Mouse (Mus musculus) midbrain, embryonic 10.5 days (tissue): ENCODE data around the gene Glt1d1. TPM values are rescaled to one million over a fixed set of nuclear protein-coding genes. Genes with fewer than 3 reads are reported as not detected.

Experiments used
- DNase-seq: peaks from one replicate; pipeline ENCODE4 v3.0.0-alpha.2; 2017; ENCODE audit warnings: low spot score
- H3K27ac ChIP-seq: fragments of 300-500 bp; sonication (generic); replicated peaks from 2 replicates; pipeline ENCODE4 v1.5.1; 2016; ENCODE audit warnings: mild to moderate bottlenecking
- H3K27me3 ChIP-seq: fragments of 300-500 bp; sonication (generic); 2 replicates; pipeline ENCODE4 v1.6.1; 2016; ENCODE audit warnings: low read depth, mild to moderate bottlenecking; ENCODE audit not compliant: poor library complexity, severe bottlenecking
- H3K36me3 ChIP-seq: fragments of 300-500 bp; sonication (generic); 2 replicates; pipeline ENCODE4 v1.6.1; 2016; ENCODE audit warnings: mild to moderate bottlenecking, moderate library complexity
- H3K4me1 ChIP-seq: fragments of 300-500 bp; sonication (generic); 2 replicates; pipeline ENCODE4 v1.6.1; 2016
- H3K4me3 ChIP-seq: fragments of 300-500 bp; sonication (generic); 2 replicates; pipeline ENCODE4 v1.5.1; 2016; ENCODE audit warnings: mild to moderate bottlenecking, moderate library complexity
- H3K9me3 ChIP-seq: fragments of 300-500 bp; sonication (generic); replicated peaks from 2 replicates; pipeline ENCODE4 v1.6.1; 2016; ENCODE audit warnings: mild to moderate bottlenecking
- WGBS: fragments of 180-500 bp; shearing (Covaris S2); methylation state at CpG from one replicate; pipeline ENCODE4 v1.1.7; 2016; 5-methylcytosine and 5-hydroxymethylcytosine counted together
- polyA plus RNA-seq: library from polyadenylated mRNA; unstranded; fragments of >200 nt; fragmentation: Nextera tagmentation; extraction: Ambion mirVana; gene quantifications from 2 replicates; pipeline ENCODE4 v1.2.1, GENCODE M21; 2016

Gene Glt1d1
- polyA plus RNA-seq, result 1.3 and 1.4 TPM in 2 replicates

DNA sequence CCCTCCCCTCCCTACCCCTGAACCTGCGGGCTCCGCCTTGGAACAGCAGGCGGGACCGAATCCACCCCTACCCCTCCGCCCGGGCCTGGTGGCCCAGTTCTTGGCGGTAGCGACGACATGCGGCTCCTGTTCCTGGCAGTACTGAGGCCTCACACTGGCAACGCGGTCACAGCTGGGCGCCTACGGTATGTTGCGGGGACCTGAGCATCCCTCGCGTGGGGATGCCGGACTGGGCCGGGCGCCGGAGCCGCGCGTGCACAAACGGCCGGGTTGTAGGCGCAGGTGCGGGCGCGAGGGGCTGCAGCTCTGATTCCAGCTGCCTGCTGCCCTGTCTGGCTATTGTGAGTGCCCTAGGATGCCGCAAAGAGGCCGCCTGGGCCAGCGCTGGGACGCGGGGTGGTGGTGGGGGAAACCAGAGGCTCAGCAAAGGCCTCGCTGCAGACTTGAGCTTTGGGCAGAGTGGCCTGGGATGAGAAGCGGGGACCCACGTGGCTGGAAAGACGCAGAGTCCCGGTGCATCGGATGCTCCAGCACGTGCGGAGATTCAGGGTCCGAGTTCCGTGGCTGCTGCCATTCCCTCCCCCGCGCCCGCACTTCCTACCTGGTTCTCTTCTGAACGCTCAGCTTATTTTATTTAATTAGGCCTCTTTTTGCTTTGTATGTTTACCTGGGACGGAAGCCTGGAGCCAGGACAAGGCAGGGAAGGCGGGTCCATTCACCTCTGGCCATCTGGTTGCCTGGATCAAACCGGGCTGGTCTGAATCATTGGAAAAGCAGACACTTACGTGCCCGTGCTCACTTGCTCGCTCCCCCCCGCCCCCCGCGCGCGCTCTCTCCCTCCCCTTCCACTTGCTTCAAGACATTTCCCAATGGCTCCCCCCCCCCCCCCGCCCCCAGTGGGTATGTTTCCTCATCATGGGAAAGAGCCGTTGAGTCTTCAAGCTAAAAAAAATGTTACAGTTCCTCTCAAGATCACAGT is at the start of gene Glt1d1, which contains the start of gene Slc15a4:
Gene Glt1d1, plus strand, starts transcription at position 96 of the 979 bp plus-strand sequence.
Gene Slc15a4, minus strand, starts transcription at position 731 of the 979 bp plus-strand sequence.
- under 1% methylated on average over 61 of the region's 62 CpGs for WGBS
- no peaks in the 10 kb centered on the region for H3K9me3 ChIP-seq
- peak within 1 kb of the TSS; percentile 84 for H3K27ac ChIP-seq
- H3K36me3 ChIP-seq, result no peaks in the 10 kb centered on the region
- peak; percentile 67 for DNase-seq
- H3K27me3 ChIP-seq, result peaks cover 27% of the 10 kb centered on the region
- H3K4me1 ChIP-seq, result peaks cover 20% of the 10 kb centered on the region
- peak within 1 kb of the TSS; percentile 63 for H3K4me3 ChIP-seq

DNA sequence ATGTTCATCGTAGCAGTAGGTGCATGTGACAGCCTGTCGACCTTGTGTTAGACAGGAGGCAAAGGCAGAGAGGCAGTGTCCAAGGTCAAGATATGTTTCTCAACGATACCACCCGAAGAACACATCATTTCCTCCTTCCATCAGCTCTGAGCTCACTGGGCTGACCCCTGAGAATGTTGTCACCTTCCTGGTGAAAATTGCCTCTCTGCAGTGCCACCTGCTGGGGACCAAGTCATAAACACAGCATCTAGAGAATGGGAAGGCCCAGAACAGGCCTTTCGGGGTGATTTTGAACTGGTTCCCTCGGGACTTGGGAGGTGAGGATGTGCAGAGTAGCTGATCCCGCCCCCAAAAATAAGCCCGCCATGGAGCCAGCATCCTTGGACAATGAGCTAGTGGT is 48.4 kb upstream of the Glt1d1 start:
- no peak for DNase-seq
- H3K27me3 ChIP-seq, result no peaks in the 10 kb centered on the region
- WGBS, result 84% methylated on average over 8 of the region's 8 CpGs

DNA sequence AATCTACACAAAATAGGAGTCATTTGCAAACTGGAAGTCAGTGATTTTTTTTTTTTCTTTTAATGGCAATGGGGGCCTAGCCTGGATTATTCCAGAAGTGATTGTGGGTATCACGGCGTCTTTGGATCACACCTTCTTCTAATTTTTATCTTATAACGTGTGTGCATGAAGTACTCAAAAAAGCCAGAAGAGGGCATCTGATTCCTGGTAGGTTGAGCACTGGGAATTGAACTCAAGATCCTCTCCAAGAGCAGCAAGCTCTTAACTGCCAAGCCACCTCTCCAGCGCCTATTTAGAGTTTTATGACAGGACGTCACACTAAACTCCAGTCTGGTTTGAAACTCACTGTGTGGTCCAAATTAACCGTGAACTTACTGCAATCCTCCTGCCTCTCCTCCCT is 44.2 kb upstream of the Glt1d1 start:
- no peak for DNase-seq
- 79% methylated on average over 6 of the region's 6 CpGs for WGBS
- Histone ChIP-seq H3K9me3 (0 out of 2 replicates have a peak, but pooled peaks cover 5% of the 10 kb centered on the region), H3K36me3 (peaks cover 33% of the 10 kb centered on the region), H3K4me1 (no peaks in the 10 kb centered on the region), H3K27ac (no peak overlapping the region), H3K4me3 (no peak overlapping the region), H3K27me3 (no peaks in the 10 kb centered on the region)

More for the DNA sequence above, 48.4 kb upstream of the Glt1d1 start:
- H3K9me3 ChIP-seq, result 0 out of 2 replicates have a peak, but pooled peaks cover 5% of the 10 kb centered on the region
- peaks cover 5% of the 10 kb centered on the region; the same call in 1 of the 2 replicates for H3K36me3 ChIP-seq
- H3K4me3 ChIP-seq, result no peak overlapping the region
- peaks cover 5% of the 10 kb centered on the region; the same call in 1 of the 2 replicates for H3K4me1 ChIP-seq
- no peak overlapping the region for H3K27ac ChIP-seq

DNA sequence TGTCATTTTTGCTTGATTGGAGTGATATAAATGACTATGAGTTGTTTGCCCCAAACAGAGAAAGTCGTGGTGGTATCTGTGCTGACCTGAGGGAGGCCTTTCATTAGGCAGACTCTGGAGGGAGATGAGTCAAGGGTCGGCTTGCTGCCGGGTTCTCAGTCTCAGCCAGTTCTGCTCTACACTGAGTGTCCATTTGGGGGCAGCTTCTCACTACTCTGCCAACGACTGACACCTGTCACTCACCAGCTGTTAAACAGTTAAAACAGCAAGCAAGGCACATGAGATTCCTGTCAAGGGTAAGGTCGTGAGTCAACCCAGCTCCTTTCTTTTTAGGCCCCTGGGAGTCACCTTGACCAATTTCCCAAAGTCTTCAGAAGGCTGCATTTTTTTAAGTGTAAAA is 39.7 kb upstream of the Glt1d1 start:
- H3K4me3 ChIP-seq, result no peak overlapping the region
- H3K27me3 ChIP-seq, result no peaks in the 10 kb centered on the region
- H3K9me3 ChIP-seq, result no peaks in the 10 kb centered on the region
- no peaks in the 10 kb centered on the region for H3K4me1 ChIP-seq
- no peak overlapping the region for H3K27ac ChIP-seq
- H3K36me3 ChIP-seq, result peaks cover 73% of the 10 kb centered on the region
- 67% methylated on average over 5 of the region's 5 CpGs for WGBS
- DNase-seq, result no peak

DNA sequence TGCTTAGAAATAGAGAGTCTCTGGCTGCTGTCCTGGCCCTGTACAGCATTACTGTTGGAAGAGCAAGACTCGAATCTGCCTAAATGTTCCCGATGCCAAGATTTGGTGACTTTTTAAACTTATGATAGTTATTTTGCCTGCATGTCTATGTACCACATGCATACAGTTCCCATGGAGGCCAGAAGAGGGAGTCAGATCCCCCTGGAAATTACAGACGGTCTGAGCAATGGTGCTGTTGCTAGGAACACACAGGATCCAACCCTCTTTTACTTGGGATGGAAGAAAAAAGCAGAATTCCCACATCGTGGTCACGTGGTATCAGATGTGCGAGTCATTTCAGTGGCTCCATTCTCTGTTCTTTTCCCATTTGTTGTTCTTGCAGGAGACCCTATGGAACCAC is 39.2 kb upstream of the Glt1d1 start:
- H3K4me1 ChIP-seq, result no peaks in the 10 kb centered on the region
- no peaks in the 10 kb centered on the region for H3K27me3 ChIP-seq
- H3K27ac ChIP-seq, result no peak overlapping the region
- DNase-seq, result no peak
- 83% methylated on average over 6 of the region's 6 CpGs for WGBS
- H3K4me3 ChIP-seq, result no peak overlapping the region
- H3K9me3 ChIP-seq, result no peaks in the 10 kb centered on the region
- H3K36me3 ChIP-seq, result peaks cover 78% of the 10 kb centered on the region

DNA sequence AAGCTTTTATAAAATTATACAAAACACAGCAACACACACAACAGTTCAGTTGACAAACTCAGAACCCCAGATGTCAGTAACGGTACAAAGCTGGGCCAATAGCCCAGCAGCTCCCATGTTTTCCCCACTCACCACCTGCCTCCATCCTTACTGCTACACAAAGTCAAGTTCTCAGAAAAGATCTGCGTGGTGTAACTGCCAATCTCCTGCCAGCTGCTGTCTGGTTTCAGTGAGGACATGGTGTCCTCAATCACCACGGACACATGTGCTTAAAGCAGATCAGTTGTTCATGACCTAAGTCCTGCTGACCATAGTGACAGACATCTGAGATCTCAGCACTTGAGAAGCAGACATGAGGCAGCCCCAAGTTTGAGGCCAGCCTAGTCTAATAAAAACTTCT is 36.4 kb upstream of the Glt1d1 start:
- H3K4me3 ChIP-seq, result no peak overlapping the region

DNA sequence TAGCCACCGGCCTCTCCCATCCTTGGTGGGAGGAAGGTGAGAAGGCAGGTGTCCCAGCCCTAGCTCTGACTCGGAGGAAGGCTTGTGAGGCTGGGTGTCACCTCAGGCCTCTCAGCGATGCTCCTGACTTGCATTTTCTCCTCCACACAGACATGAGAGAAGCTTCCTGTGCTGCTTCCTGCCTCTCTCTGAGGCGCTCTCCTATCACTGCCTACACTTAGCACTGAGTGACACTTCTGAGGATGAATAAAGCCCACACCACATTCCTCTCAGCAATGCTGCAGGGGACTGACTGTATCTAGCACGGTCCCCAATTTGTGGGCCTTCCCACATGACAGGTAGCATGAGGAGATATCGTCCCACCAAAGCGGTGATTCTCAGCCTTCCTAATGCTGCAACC is 35.2 kb upstream of the Glt1d1 start:
- no peaks in the 10 kb centered on the region for H3K9me3 ChIP-seq
- no peak overlapping the region for H3K27ac ChIP-seq
- H3K4me1 ChIP-seq, result no peaks in the 10 kb centered on the region
- H3K36me3 ChIP-seq, result peaks cover 99% of the 10 kb centered on the region
- H3K4me3 ChIP-seq, result no peak overlapping the region
- H3K27me3 ChIP-seq, result no peaks in the 10 kb centered on the region
- no peak for DNase-seq
- 92% methylated on average over 7 of the region's 7 CpGs for WGBS

More for the DNA sequence above, 36.4 kb upstream of the Glt1d1 start:
- H3K27me3 ChIP-seq, result no peaks in the 10 kb centered on the region
- no peaks in the 10 kb centered on the region for H3K9me3 ChIP-seq
- no peaks in the 10 kb centered on the region for H3K4me1 ChIP-seq
- WGBS, result 94% methylated on average over 3 of the region's 3 CpGs
- H3K27ac ChIP-seq, result no peak overlapping the region
- DNase-seq, result no peak
- H3K36me3 ChIP-seq, result peaks cover 96% of the 10 kb centered on the region

DNA sequence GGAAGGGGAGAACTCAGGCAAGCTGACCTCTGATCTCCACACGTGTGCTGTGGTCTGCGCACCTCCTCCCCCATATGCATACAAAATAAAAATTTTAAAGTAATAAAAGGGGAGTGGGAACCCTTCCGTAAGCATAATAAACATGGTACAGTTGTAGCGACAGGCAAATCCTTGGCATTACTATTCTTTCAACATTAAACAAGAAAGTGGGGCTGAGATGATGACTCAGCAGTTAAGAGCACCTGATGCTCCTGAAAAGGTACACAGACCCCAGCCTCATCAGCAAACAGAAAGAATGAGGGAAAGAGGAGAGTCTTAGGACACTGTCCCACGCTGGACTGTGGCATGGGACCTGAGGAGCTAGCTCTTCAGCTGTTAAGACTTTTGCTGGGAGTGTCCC is 29.1 kb upstream of the Glt1d1 start:
- Histone ChIP-seq H3K4me3 (no peak overlapping the region), H3K36me3 (peaks cover 99% of the 10 kb centered on the region), H3K27ac (no peak overlapping the region), H3K9me3 (no peaks in the 10 kb centered on the region), H3K4me1 (no peaks in the 10 kb centered on the region), H3K27me3 (no peaks in the 10 kb centered on the region)
- 93% methylated on average over 5 of the region's 5 CpGs for WGBS
- DNase-seq, result no peak

DNA sequence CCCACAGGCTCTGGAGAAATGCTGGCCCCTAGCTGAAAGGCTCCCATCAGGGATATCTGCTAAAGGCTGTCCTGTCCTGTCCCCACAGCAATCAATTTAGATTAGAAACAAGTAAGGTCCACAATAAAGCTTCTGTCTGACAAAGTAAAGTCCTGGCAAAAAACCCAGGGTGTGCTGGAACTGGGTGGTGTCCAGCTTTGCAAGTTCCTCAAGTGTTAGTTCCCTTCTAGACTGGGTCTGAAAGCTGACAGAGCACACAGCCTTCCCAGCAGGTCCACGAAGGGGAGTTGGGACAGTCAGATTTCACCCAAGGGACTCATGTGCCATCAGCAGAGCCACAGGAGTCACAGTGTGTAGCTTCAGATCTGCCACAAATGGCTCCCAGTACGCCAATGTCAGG is 24.6 kb upstream of the Glt1d1 start:
- Histone ChIP-seq H3K36me3 (peaks cover 68% of the 10 kb centered on the region), H3K9me3 (no peaks in the 10 kb centered on the region), H3K27me3 (no peaks in the 10 kb centered on the region), H3K4me3 (no peak overlapping the region), H3K4me1 (0 out of 2 replicates have a peak, but pooled peaks cover 5% of the 10 kb centered on the region), H3K27ac (no peak overlapping the region)
- WGBS, result 89% methylated on average over 2 of the region's 2 CpGs
- no peak for DNase-seq

DNA sequence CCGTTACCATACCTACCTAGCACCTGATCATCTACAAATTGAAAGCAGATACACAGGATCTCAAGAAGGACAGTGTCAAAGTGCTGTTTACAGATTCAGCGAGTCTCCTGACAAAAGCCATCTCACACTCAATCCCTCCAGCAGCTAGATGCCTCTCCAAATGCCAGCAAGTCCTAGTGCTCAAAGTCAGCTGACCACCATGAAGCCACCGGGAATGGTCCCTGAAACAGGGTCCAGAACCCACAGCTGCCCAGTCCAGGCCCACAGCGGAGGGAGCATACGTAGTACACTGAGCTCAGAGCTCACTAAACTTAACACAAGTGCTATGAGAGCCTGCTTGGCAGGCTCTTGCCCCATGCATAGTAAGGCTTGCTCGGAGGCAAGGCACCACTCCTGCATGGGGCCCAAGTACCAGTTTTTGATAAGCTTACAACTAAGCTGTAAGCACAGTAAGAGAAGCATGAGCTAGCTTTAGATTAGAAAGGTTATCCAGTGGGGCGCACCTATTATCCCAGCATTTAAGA is 22.8 kb upstream of the Glt1d1 start:
- Histone ChIP-seq H3K9me3 (no peaks in the 10 kb centered on the region), H3K4me1 (0 out of 2 replicates have a peak, but pooled peaks cover 7% of the 10 kb centered on the region), H3K4me3 (no peak overlapping the region), H3K27me3 (no peaks in the 10 kb centered on the region), H3K27ac (no peak overlapping the region), H3K36me3 (peaks cover 50% of the 10 kb centered on the region)
- 90% methylated on average over 7 of the region's 7 CpGs for WGBS
- DNase-seq, result no peak

DNA sequence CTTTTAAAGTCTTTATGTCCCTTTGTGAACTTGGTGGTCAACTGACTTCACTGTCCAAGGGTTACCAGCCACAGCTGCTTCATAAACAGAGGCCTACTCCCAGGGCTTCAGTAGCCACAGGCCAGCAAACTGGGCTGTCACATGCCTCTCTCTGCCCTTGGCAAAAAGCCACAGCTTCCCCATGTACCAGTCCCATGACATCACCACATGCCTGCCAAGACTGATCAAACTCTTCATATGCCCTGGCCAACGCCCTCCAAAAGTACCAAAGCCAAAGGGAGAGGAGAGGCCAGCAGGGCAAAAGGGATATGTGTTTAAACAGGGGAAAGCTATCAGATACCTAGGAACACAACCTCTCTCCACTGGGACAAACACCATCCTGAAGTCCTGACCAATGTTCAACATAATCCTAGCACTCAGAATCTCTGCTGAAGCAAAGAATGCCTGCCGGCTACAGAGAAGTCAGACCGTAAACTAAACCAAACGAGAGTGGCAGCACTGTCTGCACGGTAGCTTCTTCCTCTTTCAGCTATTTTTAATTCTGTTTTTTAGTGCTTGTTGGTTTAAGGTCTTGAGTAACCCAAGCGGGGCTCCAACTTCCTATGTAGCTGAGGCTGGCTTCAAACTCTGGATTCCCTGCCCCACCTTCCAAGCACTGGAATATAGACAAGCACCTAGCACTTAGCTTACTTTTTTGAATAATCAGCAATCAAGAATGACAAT is 21.1 kb upstream of the Glt1d1 start:
- WGBS, result 89% methylated on average over 6 of the region's 6 CpGs
- Histone ChIP-seq H3K4me1 (peaks cover 23% of the 10 kb centered on the region), H3K9me3 (no peaks in the 10 kb centered on the region), H3K27me3 (no peaks in the 10 kb centered on the region), H3K4me3 (no peak overlapping the region), H3K36me3 (peaks cover 37% of the 10 kb centered on the region), H3K27ac (no peak overlapping the region)
- DNase-seq, result no peak

DNA sequence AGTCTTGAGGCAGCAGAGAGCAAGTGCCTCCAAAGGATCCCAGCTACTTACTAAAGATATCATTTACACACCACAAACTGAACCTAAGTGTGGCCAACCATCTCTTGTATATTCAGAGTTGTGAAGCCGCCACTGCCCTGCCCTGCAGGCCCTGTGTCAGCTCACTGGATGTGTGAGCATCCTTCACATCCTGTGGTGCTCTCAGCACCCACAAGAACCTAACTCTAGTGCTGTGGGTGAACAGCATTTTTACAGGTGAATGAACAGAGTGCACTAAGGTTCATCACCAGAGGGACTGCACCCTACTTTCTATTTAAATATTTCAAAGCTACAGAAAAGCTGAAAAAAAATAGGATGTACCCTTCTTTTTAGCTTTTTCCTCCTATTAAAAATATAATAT is 20.2 kb upstream of the Glt1d1 start:
- Histone ChIP-seq H3K27ac (no peak overlapping the region), H3K27me3 (no peaks in the 10 kb centered on the region), H3K4me1 (peaks cover 31% of the 10 kb centered on the region), H3K36me3 (peaks cover 28% of the 10 kb centered on the region), H3K9me3 (no peaks in the 10 kb centered on the region), H3K4me3 (no peak overlapping the region)
- DNase-seq, result no peak
- WGBS, result 94% methylated on average over 1 of the region's 1 CpGs
